In the genomic region with DNA sequence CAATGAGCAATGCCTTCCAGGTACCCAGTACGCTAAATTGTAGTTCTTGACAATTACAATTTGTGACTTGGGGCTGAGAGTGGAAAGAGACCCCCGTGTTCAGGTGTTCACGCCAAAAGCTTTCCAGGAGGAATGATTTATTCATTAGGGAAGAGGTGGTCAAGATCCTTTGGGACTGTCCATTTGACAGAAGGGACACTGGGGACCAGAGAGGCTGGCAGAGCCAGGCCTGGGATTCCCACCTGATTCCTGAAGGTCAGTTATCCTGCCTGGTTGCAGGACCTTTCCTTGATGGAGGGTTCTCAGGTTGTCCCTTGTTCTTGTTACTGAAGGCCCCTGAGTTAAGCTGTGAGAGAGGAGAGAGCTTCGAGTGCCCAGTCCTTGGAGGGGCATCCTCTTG, we compare ENCODE assay signal across 8 mouse cellular contexts.
"Had no signal": no experiment of that assay in that cellular context is flagged by ENCODE, and none has a peak within 500 bp of the region (broad histone marks: within the 10 kb centered on the region; RNA-seq: fewer than 3 reads in every experiment).

No protein-coding gene starts in this region.

- H3K4me1 ChIP-seq: liver, embryonic 15.5 days had no signal

- H3K9me3 ChIP-seq: limb, embryonic 10.5 days; liver, embryonic 15.5 days; megakaryocyte, embryonic 14.5 days; midbrain, embryonic 13.5 days; neural tube, embryonic 12.5 days had no signal

- H3K9ac ChIP-seq: liver, embryonic 15.5 days; midbrain, embryonic 13.5 days; neural tube, embryonic 12.5 days had no signal

- H3K4me3 ChIP-seq: limb, embryonic 10.5 days; liver, embryonic 15.5 days; megakaryocyte, embryonic 14.5 days; midbrain, embryonic 13.5 days; neural tube, embryonic 12.5 days had no signal

- H3K4me2 ChIP-seq: liver, embryonic 11.5 days; liver, embryonic 15.5 days had no signal

- H3K36me3 ChIP-seq: limb, embryonic 10.5 days; liver, embryonic 15.5 days; midbrain, embryonic 13.5 days; neural tube, embryonic 12.5 days had no signal

- H3K27ac ChIP-seq: limb, embryonic 10.5 days; liver, embryonic 15.5 days; macrophage; midbrain, embryonic 13.5 days; neural tube, embryonic 12.5 days; stomach, postnatal 0 days had no signal
